Mouse (Mus musculus) heart, embryonic 16.5 days (tissue): Measurements from ENCODE around the gene Hes5. TPM values are rescaled to one million over a fixed set of nuclear protein-coding genes. Genes with fewer than 3 reads are reported as not detected.

Experiments used
- ATAC-seq: fragments of 200-750 bp; cut with Nextera tagmentation; replicated peaks from 2 replicates; pipeline ENCODE4 v1.8.0; 2017; ENCODE audit warnings: moderate number of reproducible peaks; ENCODE audit not compliant: insufficient read depth, low FRiP score; ENCODE audit errors: extremely low read depth
- H3K27ac ChIP-seq: fragments of 300-500 bp; sonication (generic); 2 replicates; pipeline ENCODE4 v1.5.1; 2014; ENCODE audit warnings: mild to moderate bottlenecking, low read length, control low read depth, moderate library complexity
- H3K27me3 ChIP-seq: fragments of 300-500 bp; sonication (generic); 2 replicates; pipeline ENCODE4 v1.6.1; 2014; ENCODE audit warnings: low read length, mixed read lengths; ENCODE audit not compliant: control insufficient read depth, insufficient read depth
- H3K36me3 ChIP-seq: fragments of 300-500 bp; sonication (generic); 2 replicates; pipeline ENCODE4 v1.6.1; 2014; ENCODE audit not compliant: control insufficient read depth, insufficient read depth
- H3K4me1 ChIP-seq: fragments of 300-500 bp; sonication (generic); 2 replicates; pipeline ENCODE4 v1.6.1; 2014; ENCODE audit warnings: low read length, mixed read lengths; ENCODE audit not compliant: control insufficient read depth, insufficient read depth
- H3K4me2 ChIP-seq: fragments of 300-500 bp; sonication (generic); 2 replicates; pipeline ENCODE4 v1.6.1; 2014; ENCODE audit warnings: low read depth, mild to moderate bottlenecking, control low read depth, low read length
- H3K4me3 ChIP-seq: fragments of 300-500 bp; sonication (generic); 2 replicates; pipeline ENCODE4 v1.5.1; 2014; ENCODE audit warnings: mild to moderate bottlenecking, control low read depth, low read length
- H3K9ac ChIP-seq: fragments of 300-500 bp; sonication (generic); 2 replicates; pipeline ENCODE4 v1.6.1; 2014; ENCODE audit warnings: low read length, control low read depth
- H3K9me3 ChIP-seq: fragments of 300-500 bp; sonication (generic); replicated peaks from 2 replicates; pipeline ENCODE4 v1.6.1; 2016; ENCODE audit warnings: low read length; ENCODE audit not compliant: control insufficient read depth
- WGBS: fragments of 180-500 bp; shearing (Covaris S2); extraction: QIAGEN DNeasy Blood & Tissue Kit; methylation state at CpG from one replicate; pipeline ENCODE4 v1.1.7; 2014; 5-methylcytosine and 5-hydroxymethylcytosine counted together
- polyA plus RNA-seq: library from polyadenylated mRNA; unstranded; fragments of >200 nt; fragmentation: Nextera tagmentation; extraction: Ambion mirVana; gene quantifications from 2 replicates; pipeline ENCODE4 v1.2.1, GENCODE M21; 2015

Gene Hes5
- polyA plus RNA-seq, 1 experiment from 2014 or later, result 0.29 TPM

DNA sequence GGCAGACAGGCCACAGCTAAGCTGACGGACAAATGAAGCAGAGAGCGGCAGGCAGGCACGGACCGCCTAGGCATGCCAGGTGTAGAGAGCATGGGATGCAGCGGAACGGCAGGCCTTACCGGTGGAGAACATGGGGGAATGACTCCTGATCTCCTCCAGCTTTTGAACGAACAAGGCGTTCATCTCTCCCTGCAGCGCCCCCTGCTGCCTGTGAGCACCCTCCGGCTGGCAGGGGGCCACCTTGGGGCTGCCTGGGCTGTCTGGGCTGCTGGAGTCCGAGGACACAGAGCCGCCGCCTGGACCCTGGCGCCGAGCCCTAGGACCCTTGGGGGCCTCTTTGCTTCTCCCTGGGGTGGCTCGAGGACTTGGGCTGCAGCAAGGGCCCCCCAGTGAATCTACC lies 25.4 kb downstream of the Hes5 start:
- WGBS, result 19% methylated on average over 17 of the region's 17 CpGs
- Histone ChIP-seq H3K27ac (no peak overlapping the region), H3K4me1 (no peaks in the 10 kb centered on the region), H3K27me3 (peaks cover 9% of the 10 kb centered on the region; the same call in 1 of the 2 replicates), H3K36me3 (peaks cover 3% of the 10 kb centered on the region; the same call in 1 of the 2 replicates), H3K4me2 (no peak overlapping the region), H3K4me3 (no peak overlapping the region), H3K9ac (peak overlapping the region; percentile 52), H3K9me3 (no peaks in the 10 kb centered on the region)
- ATAC-seq, result peak; percentile 41; the same call in 1 of the 2 replicates

DNA sequence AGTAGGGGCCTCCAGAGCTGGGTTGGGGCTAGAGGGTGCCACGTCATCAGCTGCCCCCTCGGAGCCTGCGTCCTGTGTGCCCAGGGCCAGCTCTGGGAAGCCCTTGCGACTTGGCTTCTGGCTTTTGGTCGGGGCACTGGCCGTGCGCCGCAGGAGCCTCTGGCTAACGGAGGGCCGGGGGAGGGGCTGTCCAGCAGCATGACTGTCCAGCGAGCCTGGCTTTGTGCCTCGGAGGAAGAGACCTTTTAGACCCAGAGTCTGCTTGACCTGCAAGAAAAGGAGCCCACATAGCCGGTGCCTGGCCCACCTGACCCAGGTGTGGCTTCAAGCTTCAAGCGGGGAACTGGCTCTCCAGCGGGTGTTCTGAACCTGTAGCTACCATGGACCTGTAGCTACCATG lies 26.0 kb downstream of the Hes5 start:
- Histone ChIP-seq H3K9me3 (no peaks in the 10 kb centered on the region), H3K36me3 (no peaks in the 10 kb centered on the region), H3K9ac (no peak overlapping the region), H3K27me3 (peaks cover 9% of the 10 kb centered on the region; the same call in 1 of the 2 replicates), H3K4me1 (no peaks in the 10 kb centered on the region), H3K4me2 (no peak overlapping the region), H3K27ac (no peak overlapping the region), H3K4me3 (no peak overlapping the region)
- no peak for ATAC-seq
- 78% methylated on average over 15 of the region's 15 CpGs for WGBS

DNA sequence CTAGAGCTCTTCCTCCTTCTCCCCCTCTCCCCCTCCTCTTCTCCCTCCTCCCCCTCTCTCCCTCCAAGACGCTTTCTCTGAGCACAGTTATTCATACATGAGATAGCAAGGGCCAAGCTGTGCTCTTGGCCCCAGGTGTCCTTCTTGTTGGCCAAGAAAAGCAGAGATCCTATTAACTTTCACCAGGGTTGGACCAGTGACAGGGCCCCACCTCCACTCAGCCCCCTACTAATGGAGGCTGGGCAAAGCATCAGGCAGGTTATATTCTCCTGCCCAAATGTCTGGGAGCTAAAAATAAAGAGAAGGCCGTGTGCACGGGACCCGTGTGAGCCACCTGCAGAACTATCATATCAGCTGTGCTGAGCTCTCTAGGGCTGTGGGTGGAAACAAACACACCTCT lies 34.2 kb downstream of the Hes5 start:
- 39% methylated on average over 4 of the region's 4 CpGs for WGBS
- no peaks in the 10 kb centered on the region for H3K4me1 ChIP-seq
- ATAC-seq, result no peak

DNA sequence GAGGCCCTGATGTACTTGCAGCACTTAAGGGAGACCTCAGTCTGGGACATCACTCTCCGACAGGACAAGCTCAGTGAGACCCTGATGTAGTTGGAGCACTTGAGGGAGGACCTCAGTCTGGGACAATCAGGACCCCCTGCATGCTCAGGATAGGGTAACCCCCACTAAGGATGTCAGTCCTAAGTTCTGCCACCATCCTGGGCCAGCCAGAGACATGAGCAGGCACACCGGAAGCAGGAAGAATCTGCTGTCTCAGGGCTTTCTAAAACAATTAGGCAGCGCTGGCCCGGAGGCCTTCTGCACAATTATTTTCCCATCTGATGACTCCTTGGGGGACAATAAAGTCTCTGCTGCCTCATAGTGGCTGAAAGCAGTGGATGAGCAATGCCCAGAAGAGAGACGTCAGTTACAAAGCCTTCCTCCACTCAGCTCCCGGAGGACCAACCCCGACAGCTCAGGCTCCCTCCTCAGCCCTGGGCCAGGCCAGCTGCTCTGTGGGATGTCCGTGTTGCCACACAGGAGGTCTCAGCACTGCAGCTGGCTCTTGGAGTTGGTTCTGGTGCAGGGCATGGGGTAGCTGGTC lies 35.9 kb downstream of the Hes5 start:
- Histone ChIP-seq H3K27ac (no peak overlapping the region), H3K27me3 (no peaks in the 10 kb centered on the region; the same call in 1 of the 2 replicates), H3K9ac (no peak overlapping the region), H3K36me3 (no peaks in the 10 kb centered on the region), H3K4me3 (no peak overlapping the region), H3K4me2 (no peak overlapping the region), H3K4me1 (no peaks in the 10 kb centered on the region), H3K9me3 (no peaks in the 10 kb centered on the region)
- WGBS, result 43% methylated on average over 8 of the region's 8 CpGs
- ATAC-seq, result no peak

More for the DNA sequence above, 34.2 kb downstream of the Hes5 start:
- no peaks in the 10 kb centered on the region; the same call in 1 of the 2 replicates for H3K27me3 ChIP-seq
- no peak overlapping the region for H3K4me2 ChIP-seq
- H3K36me3 ChIP-seq, result no peaks in the 10 kb centered on the region
- H3K27ac ChIP-seq, result no peak overlapping the region
- no peaks in the 10 kb centered on the region for H3K9me3 ChIP-seq
- H3K4me3 ChIP-seq, result no peak overlapping the region
- H3K9ac ChIP-seq, result no peak overlapping the region

DNA sequence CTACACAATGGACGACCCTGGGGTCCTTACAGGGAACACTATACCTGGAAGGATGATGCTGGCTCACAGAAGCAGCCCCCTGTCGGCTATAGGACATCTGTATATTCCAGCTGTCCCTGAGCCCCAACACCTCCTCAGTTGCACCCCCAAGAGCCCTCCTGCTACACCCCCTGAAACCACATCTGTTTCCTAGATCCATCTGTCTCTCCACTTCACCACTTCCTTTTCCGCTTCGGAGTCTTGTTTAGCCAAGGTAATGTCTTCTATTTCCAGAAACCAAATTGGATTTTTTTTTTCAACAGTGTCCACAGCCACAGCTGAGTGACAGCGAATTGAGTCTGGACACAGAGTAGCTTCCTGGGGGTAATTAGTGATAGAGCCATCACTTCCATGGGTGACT lies 38.7 kb downstream of the Hes5 start:
- Histone ChIP-seq H3K27ac (no peak overlapping the region), H3K4me3 (no peak overlapping the region), H3K27me3 (no peaks in the 10 kb centered on the region; the same call in none of the 2 replicates), H3K4me1 (no peaks in the 10 kb centered on the region), H3K9ac (no peak overlapping the region), H3K9me3 (no peaks in the 10 kb centered on the region), H3K4me2 (no peak overlapping the region), H3K36me3 (no peaks in the 10 kb centered on the region)
- ATAC-seq, result no peak
- 75% methylated on average over 5 of the region's 5 CpGs for WGBS

DNA sequence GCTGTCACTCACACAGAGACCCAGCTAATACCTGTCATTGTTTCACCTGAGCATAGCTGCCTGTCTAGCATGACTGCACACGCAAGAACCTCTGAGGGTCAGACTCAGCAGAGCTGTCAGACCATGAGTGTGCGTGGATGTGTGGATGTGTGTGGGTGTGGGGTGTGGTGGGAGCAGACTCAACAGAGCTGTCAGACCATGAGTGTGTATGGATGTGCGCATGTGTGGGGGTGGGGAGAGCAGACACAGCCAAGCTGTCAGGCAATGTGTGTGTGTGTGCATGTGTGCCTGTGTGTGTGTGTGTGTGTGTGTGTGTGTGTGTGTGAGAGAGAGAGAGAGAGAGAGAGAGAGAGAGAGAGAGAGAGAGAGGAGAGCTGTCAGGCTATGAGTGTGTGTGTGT lies 44.6 kb downstream of the Hes5 start:
- H3K9me3 ChIP-seq, result no peaks in the 10 kb centered on the region
- ATAC-seq, result no peak
- no peak overlapping the region for H3K27ac ChIP-seq
- no peaks in the 10 kb centered on the region for H3K36me3 ChIP-seq
- H3K4me3 ChIP-seq, result no peak overlapping the region
- no peak overlapping the region for H3K4me2 ChIP-seq
- no peak overlapping the region for H3K9ac ChIP-seq
- no peaks in the 10 kb centered on the region for H3K4me1 ChIP-seq
- no peaks in the 10 kb centered on the region; the same call in 1 of the 2 replicates for H3K27me3 ChIP-seq
- WGBS, result 66% methylated on average over 3 of the region's 3 CpGs

DNA sequence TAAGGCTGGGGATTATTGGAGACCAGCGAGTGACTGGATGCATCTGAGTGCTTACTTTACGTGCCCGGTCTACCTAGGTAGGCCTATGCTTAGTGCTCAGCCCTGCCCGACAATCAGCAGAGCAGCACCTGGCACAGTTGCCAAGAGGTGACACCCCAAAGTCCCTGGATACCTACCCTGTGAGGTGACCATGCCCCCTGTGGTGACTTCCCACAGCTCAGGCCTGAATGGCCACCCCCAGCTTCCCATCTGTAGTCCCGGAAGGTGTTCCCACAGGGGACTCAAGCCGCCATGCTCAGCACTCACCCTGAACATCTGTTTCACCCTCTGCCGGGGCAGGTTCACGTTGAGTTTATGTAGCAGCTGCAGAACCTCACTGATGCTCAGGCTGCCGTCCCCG lies 45.6 kb downstream of the Hes5 start:
- H3K4me3 ChIP-seq, result no peak overlapping the region
- WGBS, result 52% methylated on average over 10 of the region's 10 CpGs
- H3K36me3 ChIP-seq, result no peaks in the 10 kb centered on the region
- ATAC-seq, result no peak
- no peak overlapping the region for H3K4me2 ChIP-seq
- no peak overlapping the region for H3K27ac ChIP-seq
- H3K9ac ChIP-seq, result no peak overlapping the region
- no peaks in the 10 kb centered on the region for H3K9me3 ChIP-seq
- H3K4me1 ChIP-seq, result no peaks in the 10 kb centered on the region
- no peaks in the 10 kb centered on the region; the same call in none of the 2 replicates for H3K27me3 ChIP-seq

DNA sequence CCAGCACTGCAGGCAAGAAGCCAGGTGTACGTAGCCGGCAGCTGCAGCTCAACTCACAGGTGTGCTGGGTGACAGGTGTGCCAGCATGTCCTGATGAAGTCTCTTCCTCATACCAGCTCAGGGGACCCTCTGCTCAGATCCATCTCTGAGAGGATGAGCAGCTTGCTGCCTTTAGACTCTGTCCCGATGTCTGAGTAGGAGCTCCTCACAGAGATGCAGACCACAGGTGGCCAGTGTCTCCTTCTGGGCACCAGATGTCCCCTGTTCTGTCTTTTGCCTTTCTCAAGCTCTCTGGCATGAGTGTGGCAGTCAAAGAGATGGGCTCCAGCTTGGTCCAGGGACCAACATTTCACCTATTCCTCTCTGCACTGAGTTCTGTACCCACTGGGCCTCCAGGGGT lies 46.9 kb downstream of the Hes5 start:
- Histone ChIP-seq H3K4me3 (no peak overlapping the region), H3K9me3 (no peaks in the 10 kb centered on the region), H3K4me1 (no peaks in the 10 kb centered on the region), H3K36me3 (no peaks in the 10 kb centered on the region), H3K27me3 (no peaks in the 10 kb centered on the region; the same call in none of the 2 replicates), H3K27ac (no peak overlapping the region), H3K9ac (no peak overlapping the region), H3K4me2 (no peak overlapping the region)
- no peak for ATAC-seq
- 76% methylated on average over 3 of the region's 3 CpGs for WGBS

DNA sequence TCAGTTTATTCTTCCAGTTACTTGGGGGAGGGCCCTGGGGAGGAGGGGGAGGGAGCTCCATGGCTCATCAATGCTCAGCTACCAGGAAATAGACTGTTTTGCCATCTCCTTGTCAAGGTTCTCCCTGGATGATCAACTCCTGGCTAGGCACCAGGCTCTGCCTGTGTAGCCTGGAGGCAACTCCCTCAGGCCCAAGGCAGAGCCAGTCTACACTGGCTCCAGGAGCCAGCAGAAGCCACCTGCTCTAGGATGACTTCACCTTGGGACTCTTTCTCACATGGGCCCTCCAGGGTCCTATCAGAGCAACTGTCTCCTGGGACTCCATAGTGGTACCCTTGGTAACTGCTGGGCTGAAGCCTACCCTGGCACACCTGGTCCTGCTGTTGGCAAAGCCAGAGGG lies 47.4 kb downstream of the Hes5 start:
- H3K27ac ChIP-seq, result no peak overlapping the region
- H3K36me3 ChIP-seq, result no peaks in the 10 kb centered on the region
- no peaks in the 10 kb centered on the region for H3K4me1 ChIP-seq
- no peak overlapping the region for H3K9ac ChIP-seq
- ATAC-seq, result no peak
- H3K4me2 ChIP-seq, result no peak overlapping the region
- H3K9me3 ChIP-seq, result no peaks in the 10 kb centered on the region
- H3K27me3 ChIP-seq, result no peaks in the 10 kb centered on the region; the same call in none of the 2 replicates
- H3K4me3 ChIP-seq, result no peak overlapping the region
